Mouse (Mus musculus): ENCODE measurements around the gene 4931409K22Rik.

The 4931409K22Rik gene

DNA sequence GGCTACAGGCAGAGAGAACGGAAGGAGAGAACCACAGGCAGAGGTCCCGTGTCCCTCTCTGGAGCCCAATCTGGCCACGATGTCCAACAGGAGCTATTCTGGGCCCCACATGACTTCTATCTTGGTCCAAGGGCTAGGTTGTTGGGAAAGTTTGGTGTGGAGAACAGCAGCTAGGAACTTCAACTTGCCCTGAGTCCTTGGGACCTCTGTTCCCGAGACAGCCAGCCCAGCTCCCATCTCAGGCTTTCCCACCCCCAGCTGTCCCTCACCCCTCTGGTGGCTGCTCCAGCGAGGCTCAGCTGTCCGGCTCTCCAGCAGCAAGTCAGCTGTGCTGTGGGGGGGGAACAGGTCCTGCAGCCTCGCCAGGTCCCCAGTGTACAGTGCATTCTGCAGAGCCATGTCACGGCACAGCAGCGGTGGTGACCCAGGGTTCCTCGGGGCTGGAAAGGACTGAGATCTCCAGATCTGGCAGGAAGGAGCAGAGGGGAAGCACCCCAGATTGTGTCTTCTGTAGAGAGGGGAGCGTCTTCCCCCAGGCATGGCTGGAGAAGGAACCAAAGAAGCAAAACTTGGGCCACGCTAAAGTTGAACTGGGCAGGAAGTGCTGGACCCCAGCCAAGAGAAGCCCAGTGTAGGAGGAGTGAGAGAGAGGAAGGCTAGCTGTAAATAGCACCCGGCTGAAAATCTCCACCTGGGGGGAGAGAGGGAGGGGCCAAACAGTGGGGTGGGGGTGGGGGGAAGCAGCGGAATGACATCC is 16.0 kb downstream of the 4931409K22Rik start, which contains the start of gene Asb10:
Asb10 (minus strand) TSS at position 592 of the 757 bp plus-strand sequence.
- DNase-seq (ENCODE audit: low read depth), result no peak

DNA sequence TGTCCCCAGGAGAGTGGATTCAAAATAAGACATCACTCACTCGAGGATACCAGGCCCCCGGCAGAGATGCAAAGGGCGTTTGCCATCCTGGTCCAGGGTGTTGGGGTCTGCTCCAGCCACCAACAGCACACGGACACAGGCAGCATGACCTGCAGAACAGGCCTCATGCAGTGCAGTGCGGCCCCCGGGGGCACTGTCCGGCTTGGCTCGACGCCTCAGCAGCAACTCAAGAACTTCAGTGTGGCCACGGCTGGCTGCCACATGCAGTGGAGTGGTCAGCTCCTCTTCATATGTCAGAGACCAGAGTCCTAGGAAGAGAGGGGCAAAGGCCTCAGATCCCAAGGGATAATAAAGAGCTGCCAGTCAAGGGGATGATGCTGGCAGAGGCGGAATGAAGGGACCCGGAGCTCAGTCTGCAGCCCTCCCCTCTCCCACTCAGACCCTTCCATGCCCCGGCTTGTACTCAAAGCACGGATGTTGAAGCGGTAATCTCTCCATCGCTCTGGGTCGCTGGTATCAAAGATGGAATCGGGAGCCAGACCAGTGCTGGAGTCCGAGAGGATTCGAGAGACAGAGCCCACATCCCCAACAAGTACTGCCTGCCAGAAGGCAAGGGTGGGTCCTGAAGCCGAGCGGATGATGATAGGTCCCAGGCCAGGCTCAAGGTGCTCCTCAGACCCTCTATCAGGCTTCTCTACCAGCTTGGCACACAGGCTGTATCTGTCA is 16.9 kb downstream of the 4931409K22Rik start:
- no peak for DNase-seq (ENCODE audit: low read depth)

DNA sequence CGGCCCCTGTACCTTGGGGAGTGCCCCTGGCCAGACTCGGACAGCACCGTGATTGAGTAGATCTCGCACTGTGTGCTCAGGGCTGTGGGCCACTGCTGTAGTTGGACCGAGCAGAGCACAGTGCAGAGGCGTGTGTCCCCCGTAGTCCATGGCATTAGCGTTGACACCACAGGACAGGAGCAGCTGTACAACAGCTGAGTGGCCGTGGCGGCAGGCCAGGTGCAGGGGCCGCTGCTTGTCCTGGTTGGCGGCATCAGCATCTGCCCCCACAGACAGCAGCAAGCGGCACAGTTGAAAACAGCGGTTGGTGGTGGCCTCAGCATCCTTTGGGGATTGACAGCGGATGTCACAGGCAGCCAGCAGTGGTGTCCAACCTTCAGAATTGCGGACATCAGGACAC is 19.0 kb downstream of the 4931409K22Rik start:
- DNase-seq (ENCODE audit: low read depth), result no peak

DNA sequence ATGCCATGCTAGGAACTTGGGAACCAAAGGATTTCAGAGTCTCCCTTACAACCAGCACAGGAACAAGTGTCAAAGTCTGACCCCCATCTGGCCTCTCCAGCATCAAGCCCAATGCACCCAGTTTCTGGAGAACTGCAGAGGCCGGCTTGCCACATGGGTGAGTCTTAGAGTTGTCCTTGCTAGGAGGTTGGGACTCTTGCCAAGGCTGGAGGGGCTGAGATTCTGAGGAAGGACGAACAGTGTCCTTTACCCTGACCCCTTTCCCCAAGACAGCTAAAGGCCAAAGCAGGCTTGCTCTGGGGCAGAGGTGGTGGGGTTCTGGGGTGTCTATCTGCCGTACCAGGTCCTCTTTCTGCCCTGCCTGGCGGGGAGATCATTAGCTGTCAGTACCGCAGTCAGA is 20.1 kb downstream of the 4931409K22Rik start:
- no peak for DNase-seq (ENCODE audit: low read depth)

DNA sequence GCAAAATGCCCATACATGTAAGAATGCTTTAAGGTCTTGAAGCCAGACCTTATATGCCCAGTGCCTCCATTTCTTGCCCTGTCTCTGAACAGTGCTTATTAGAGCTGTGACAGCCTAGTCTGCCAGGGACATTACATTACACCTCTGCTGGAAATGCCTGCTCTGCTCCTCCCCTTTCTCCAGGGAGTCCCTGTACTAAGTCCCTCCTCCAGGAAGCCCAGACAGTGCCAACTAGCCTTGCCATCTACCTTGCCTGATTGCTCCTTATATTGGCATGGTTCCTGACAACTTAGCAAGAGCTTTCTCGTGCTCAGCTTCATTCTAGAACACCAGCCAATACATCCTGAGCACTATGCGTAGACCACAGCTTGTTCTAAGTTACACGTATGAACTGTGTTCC is 20.9 kb downstream of the 4931409K22Rik start:
- DNase-seq (ENCODE audit: low read depth), result no peak

DNA sequence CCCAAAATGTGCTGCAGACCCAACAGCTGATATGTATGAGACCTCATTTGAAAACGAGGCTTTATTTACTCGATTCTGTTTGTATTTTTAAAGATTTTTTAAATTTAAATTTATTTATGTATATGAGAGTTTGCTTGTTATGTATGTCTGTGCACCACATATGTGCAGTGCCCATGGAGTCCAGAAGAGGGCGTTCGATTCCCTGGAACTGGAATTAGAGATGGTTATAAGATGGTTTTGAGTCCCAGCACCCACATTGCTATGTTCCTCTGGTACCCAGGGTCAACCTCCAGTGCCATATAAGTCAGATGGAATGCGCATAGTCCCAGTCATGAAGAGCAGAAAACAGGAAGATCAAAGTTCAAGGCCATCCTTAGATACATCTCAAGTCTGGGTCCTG is 22.3 kb downstream of the 4931409K22Rik start:
- no peak for DNase-seq (ENCODE audit: low read depth)

DNA sequence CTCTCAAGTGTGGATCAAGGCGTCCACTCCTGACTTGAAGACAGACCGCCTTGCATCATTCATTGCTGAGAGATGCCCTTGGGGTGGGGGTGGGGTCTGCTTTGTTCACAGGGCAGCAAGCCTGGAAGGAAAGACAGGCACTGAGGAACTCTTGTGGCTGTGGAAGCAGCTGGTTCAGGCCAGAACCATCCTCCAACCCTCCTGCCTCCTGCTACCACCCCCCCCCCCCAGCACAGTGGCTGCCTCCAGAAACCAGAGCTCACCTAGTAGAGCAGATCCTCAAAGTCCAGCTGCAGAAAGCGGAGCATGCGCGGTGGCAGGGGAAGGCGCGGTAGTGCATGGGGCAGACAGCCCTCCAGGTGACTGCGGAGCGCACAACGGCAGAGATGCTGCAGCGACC is 23.2 kb downstream of the 4931409K22Rik start:
- DNase-seq (ENCODE audit: low read depth), result no peak

DNA sequence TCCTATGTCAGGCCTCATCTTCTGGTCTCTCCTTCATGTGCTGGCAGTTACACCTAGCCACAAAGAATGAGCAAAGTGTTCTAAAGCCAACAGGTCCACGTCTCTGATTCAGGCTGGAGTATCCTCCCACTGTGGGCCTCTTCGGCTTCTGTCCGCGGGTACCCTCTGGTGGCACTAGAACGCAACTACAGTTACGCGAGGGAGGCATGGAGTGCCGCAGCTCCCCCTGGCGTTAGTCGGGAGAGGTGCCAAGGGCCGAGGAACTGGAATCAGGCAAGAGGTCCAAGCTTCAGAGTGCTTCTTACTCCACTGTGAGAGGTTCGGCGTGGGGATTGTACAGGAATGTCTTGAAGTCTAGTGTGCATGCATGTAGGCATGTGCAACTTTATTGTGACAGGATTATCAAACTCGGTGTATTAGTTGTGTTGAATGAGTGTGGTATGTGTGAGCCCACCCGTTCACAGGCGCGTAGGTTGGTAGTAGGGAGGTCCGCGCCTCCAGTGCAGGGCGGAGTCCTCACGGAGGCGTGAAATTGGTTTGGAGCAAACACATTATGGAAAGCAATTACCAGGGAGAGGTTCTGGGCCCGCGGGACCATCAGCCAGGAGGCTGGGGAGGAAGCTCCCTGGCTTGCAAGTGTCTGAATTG is 26.4 kb downstream of the 4931409K22Rik start:
- peak; percentile 56 for DNase-seq (ENCODE audit: low read depth)

DNA sequence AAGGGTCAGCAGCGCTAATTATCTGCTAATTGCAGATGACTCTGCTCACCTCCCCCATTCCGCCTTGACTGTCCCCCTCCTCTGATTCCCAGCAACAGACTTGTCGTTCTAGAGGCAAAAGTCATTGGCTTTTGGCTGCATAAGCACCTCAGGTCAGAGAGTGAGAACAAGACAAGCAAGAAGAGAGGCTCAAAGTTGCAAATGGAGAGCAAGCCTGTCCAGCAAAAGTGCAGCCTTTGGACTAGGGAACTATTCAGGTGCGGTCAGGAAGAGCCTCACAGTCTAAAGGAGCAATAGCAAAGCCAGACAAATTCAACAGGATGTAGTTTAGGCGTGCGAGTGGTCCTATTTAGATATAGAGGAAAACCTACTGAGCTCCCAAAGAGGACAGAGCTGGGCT is 28.8 kb downstream of the 4931409K22Rik start:
- DNase-seq (ENCODE audit: low read depth), result no peak

DNA sequence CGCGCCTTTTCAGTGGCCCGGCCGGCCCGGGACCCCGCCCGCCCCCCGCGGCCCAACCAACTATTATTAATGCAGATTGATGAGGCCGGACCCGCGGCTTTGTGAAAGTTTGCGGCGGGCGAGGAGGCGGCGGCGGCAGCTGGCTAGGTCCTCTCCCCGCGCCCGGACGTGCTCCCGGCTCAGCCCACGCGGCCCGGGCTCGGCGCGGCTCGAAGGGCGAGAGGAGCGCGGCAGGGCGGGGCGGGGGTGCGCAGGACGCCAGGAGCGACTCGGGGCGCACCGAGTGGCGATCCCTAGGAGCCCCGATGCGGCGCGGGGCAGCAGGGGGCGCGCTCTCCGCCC is 29.7 kb downstream of the 4931409K22Rik start, which contains the start of gene Gbx1:
Gbx1 (minus strand) TSS at position 314 of the 342 bp plus-strand sequence.
- DNase-seq (ENCODE audit: low read depth), result no peak

DNA sequence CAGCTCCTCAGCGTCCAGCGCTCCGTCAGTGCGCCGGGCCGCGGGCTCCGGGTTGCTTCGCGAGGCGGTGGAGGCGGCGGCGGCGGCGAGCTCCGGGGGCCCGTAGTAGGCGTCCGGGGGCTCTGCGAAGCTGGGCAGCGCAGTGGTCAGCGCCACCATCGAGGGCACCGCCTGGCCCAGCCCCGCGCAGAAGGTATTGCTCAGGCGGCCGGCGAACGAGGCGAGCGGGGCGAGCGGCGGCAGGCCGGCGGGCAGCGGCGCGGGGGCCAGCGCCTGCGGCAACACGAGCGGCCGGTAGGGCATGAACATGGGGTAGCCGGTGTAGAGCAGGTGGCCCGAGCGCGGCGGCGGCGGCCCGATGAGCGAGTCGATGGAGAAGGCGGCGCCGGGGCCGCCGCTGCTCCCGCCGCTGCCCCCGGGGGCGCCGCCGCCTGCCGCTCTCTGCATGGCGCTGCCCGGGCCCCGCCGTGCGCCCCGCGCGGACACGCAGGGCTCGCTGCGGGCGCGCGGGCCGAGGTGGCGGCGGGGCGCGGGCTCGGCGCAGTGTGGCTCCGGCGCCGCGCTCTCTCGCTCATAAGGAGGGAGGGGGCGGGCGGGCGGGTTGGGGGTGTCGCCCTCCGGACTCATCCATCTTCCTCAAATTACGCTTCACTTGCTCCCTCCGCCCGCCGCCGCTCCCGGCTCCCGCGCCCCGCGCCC is 30.3 kb downstream of the 4931409K22Rik start:
- DNase-seq (ENCODE audit: low read depth), result no peak

DNA sequence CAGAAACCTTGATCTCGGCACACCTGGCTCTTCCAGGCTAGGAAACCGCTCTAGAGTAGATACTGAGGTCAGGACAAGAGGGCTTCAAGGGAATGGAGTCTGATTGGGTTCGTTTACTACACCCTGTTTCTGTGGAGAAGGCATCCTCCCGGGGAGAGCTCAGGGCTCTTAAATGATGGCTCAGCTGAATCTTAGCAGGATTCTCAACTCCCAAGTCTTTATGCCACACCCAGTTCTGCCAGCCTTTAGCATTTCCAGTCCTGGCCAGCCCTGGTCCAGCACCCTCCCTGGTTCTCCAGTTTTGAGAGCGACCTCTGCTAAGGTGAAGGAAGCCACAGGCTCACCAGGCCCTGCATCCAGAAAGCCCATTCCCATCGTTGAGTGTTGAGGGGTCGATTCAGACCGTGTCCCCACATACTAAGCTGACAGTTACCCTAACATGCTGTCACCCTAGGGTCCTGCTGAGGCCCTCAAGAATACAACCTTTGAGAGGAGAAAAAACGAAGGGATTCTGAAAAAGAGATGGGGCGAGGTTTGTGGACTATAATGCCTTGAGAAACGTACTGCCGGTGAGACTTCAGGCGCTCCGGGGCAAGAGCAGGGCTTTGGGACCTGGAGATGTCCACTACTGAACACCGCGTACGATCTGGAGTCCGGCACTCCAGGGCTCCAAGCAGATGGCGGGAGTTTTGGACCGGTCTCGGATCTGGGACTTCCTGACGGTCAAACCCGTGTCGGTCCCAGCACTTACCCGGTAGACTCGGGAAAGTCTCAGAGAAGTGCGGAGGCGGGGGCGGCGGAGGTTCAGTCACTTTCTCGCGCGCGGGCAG is 31.0 kb downstream of the 4931409K22Rik start:
- no peak for DNase-seq (ENCODE audit: low read depth)

DNA sequence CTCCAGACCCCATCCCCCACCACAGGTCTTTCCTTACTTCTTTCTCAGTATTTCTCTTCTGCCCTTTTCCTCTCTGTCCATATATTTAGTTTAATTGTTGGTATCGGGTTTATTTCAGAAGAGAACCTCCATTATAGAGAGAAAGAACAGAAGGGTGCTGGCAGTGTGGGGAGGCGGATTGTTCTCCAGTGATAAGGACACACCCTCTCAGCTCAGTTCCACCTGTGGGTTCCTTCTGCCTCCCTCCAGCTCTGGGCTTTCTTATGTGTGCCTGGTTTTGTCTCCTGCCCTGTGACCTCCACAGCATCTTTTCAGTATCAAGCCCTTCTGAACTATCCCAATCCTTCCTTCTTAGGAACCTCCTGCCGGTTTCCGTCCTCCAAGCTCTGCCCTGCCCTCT is 32.1 kb downstream of the 4931409K22Rik start:
- DNase-seq (ENCODE audit: low read depth), result no peak

DNA sequence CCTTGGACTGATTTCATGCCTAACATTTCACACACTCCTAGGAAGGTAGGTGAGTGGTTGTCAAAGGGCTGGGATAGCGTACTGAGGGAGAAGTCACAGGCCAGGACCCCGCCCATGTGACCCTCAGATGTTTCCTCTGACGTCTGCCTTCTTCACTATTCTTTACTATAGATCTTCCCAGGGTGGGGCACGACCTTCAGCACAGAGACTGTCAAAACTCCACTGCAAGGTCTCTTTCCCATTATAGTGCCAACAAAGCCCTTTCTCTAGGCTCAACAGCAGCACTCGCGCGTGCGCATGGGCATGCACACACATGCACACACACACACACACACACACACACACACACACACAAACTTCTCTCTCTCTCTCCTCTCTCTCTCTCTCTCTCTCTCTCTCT is 32.8 kb downstream of the 4931409K22Rik start:
- no peak for DNase-seq (ENCODE audit: low read depth)

DNA sequence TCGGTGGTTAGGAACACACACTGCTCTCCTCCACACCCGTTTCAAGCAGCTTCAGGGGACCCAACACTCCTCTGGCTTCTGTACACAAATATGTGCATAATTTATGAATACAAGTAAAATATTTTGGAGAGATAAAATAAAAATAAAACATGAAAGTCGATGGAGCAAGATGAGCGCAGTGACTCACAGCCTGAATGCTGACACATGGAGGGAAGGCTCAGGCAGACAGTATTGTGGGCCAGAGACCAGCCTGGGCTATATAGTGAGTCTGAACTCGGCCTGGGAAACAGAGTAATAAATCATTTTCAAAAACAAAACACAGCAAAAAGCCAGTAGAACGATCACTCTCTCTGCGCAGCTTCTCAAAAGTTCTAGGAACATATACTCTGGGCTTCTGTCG is 35.2 kb downstream of the 4931409K22Rik start:
- DNase-seq (ENCODE audit: low read depth), result no peak

DNA sequence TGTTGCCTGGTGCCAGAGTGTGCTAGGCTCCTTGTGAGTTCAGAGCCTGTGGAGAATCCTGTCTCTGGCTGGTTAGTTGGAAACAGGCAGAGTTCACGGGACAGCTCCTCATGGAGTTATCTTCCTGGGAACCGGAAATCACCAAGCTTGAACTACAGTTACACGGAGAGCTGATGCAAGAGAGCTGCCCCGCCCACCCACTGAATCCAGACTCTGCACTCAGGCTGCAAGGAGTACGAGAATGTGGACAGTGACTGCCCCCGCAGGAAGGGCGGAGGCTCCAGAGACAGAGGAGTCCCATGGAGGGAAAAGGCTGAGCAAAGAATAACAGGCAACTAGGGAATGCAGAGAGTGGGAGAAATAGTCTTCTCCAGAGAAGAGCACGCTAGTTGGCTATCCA is 44.3 kb downstream of the 4931409K22Rik start:
- DNase-seq (ENCODE audit: low read depth), result peak; percentile 15

DNA sequence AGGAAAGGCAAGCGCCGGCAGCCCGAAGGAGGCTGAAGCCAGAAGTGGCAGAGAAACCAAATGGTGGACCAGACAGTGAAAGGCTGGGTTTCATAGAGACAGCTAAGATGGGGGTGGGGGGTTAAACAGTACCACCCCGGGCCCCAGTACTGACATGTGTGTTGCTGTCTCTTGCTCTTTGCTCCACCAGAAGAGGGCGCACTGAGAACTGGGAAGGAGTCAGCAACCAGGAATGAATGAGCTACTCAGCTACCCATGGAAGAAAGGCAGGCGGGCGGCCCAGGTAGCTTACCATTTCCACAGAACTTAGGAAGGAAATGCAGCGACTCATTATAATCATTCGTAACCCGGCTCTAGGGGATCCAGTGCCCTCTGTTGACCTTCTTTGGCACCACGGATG is 46.0 kb downstream of the 4931409K22Rik start:
- no peak for DNase-seq (ENCODE audit: low read depth)

DNA sequence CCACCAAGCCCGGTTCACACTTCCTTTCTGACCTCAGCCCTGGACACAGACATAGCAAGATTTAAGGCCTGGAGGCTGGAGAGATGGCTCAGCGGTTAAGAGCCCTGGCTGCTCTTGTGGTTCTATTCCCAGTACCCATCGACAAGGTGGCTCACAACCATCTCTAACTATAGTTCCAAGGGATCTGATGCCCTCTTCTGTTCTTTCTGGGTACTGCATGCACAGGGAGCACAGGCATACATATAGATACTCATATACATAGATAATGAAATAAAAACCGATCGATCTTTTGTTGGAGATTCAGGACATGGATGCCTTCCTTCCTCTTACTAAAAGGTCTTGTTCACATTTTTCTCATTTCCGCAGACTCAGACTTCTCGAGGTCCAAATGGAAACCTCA is 48.2 kb downstream of the 4931409K22Rik start:
- no peak for DNase-seq (ENCODE audit: low read depth)

DNA sequence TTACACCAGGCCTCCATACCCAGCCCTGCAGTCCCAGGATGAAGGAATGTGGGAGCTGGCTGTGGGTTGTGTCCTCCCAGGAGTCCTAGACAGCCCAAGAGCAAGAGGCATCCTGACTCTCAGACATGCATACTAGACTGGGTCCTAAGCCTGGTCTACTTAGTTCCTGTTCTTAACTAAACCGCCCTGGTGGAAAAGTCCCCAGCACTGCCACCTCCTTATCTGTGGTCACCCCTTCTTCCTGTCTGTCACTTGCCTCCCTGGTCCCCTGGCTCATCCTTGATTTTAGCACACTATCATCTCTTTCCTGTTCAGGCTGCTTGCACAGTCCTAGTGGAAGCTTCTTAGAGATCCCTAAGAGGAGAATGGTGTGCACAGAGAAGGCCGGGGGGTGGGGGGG is 51.1 kb downstream of the 4931409K22Rik start:
- DNase-seq (ENCODE audit: low read depth), result no peak

DNA sequence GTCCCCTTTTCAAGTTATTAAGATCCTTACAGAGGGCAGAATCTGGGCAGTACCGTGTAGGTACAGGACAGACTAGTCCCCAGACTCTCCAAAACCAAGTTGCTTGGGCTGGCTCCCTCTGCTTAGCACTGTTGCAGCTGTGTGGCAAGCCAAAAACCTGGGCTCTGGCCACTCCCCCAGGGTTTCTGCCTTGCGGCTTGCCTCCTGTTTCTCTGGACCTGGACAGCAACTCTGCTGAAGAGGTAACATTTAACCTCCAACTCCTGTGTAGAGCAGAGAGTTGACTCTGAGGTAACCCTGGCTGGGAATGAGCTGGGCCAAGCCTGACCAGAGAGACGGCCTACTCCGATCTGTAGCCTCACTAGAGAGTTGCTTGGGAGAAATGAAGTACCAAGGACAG is 53.8 kb downstream of the 4931409K22Rik start:
- DNase-seq (ENCODE audit: low read depth), result no peak

DNA sequence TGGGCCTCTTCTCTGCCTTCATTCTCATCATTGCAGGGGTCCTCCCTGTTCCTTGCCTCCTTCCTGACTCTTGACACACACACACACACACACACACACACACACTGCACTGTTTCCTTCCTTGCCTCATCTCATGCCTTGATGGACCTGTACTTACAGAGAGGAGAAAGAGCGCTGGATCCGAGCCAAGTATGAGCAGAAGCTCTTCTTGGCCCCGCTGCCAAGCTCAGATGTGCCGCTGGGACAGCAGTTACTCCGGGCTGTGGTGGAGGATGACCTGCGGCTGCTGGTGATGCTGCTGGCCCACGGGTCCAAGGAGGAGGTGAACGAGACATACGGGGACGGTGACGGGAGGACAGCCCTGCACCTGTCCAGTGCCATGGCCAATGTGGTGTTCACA is 55.8 kb downstream of the 4931409K22Rik start:
- DNase-seq (ENCODE audit: low read depth), result no peak

DNA sequence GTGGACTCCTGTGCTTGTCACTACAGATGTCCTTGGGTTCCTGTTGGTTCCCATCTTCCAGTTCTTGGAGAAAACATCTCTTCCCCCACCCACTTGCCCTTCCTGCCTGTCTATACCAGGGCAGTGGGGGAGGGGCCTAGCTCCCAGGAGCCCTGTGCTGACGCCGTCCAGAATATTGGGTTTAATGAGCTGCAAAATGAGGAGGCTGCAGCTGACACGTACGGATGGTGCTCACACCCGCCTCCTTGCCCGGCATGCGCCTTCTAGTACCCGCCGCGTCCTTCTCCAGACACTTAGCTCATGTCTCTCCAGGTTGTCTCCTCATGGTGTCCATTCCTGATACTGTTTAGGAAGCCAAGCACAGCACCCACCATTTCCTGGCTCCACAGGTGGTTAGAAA is 57.5 kb downstream of the 4931409K22Rik start:
- no peak for DNase-seq (ENCODE audit: low read depth)

All from fibroblast of lung, adult 2 months (primary cell).